Mouse (Mus musculus) megakaryocyte, embryonic 14.5 days (primary cell): ENCODE measurements around the gene Scn5a.

Experiments used
- FLI1 ChIP-seq: IDR thresholded peaks from 2 replicates; pipeline ENCODE4 v1.6.1; 2012; ENCODE audit warnings: low read length, inconsistent platforms, mixed read lengths
- GATA1 ChIP-seq: IDR thresholded peaks from 3 replicates; pipeline ENCODE4 v1.6.1; 2012; ENCODE audit warnings: mixed read lengths, low read length, inconsistent platforms, borderline replicate concordance

GRCm38 (mm10) chr9:119517467-119517866, 61.3 kb downstream of the Scn5a start:
- TF ChIP-seq GATA1 (no peak), FLI1 (no peak)
